Mouse (Mus musculus): ENCODE data around the gene Fignl1. TPM values are rescaled to one million over a fixed set of nuclear protein-coding genes. Genes with fewer than 3 reads are reported as not detected.

Gene Fignl1
- polyA plus RNA-seq, 1 experiment from 2014 or later: 45.5 TPM

- WGBS: under 1% methylated on average over 8 of the region's 8 CpGs
- Histone ChIP-seq H3K4me2 (ENCODE audit: low read depth, low read length) (peak overlapping the region; percentile 38; the same call in 1 of the 2 replicates), H3K27ac (replicated peaks; ENCODE audit: low read depth, low read length) (no peak overlapping the region), H3K4me3 (ENCODE audit: low read depth, low read length) (0 out of 2 replicates have a peak overlapping the region, but pooled peaks have one; percentile 15), H3K4me1 (ENCODE audit: control insufficient read depth, insufficient read depth, low read length) (no peaks in the 10 kb centered on the region), H3K9me3 (ENCODE audit: control insufficient read depth, low read length) (no peaks in the 10 kb centered on the region), H3K9ac (ENCODE audit: low read depth, low read length) (no peak overlapping the region), H3K36me3 (ENCODE audit: control insufficient read depth, insufficient read depth, low read length) (no peaks in the 10 kb centered on the region), H3K27me3 (replicated peaks; ENCODE audit: control insufficient read depth, insufficient read depth, low read length) (no peaks in the 10 kb centered on the region)
- DNase-seq (ENCODE audit: low spot score): peak; percentile 89
- ATAC-seq (ENCODE audit: low read depth): peak; percentile 95
Measured at GRCm38 (mm10) chr11:11788521-11788974, 20.2 kb downstream of the Fignl1 start.

GRCm38 (mm10) chr11:11785457-11785856 lies 23.3 kb downstream of the Fignl1 start:
- Histone ChIP-seq H3K27ac (replicated peaks; ENCODE audit: low read depth, low read length) (no peak overlapping the region), H3K9me3 (ENCODE audit: control insufficient read depth, low read length) (no peaks in the 10 kb centered on the region), H3K27me3 (replicated peaks; ENCODE audit: control insufficient read depth, insufficient read depth, low read length) (no peaks in the 10 kb centered on the region), H3K4me1 (ENCODE audit: control insufficient read depth, insufficient read depth, low read length) (no peaks in the 10 kb centered on the region), H3K4me3 (ENCODE audit: low read depth, low read length) (no peak overlapping the region), H3K9ac (ENCODE audit: low read depth, low read length) (no peak overlapping the region), H3K4me2 (ENCODE audit: low read depth, low read length) (no peak overlapping the region), H3K36me3 (ENCODE audit: control insufficient read depth, insufficient read depth, low read length) (no peaks in the 10 kb centered on the region)
- DNase-seq (ENCODE audit: low spot score): no peak
- WGBS: 63% methylated on average over 6 of the region's 6 CpGs
- ATAC-seq (ENCODE audit: low read depth): no peak

DNA sequence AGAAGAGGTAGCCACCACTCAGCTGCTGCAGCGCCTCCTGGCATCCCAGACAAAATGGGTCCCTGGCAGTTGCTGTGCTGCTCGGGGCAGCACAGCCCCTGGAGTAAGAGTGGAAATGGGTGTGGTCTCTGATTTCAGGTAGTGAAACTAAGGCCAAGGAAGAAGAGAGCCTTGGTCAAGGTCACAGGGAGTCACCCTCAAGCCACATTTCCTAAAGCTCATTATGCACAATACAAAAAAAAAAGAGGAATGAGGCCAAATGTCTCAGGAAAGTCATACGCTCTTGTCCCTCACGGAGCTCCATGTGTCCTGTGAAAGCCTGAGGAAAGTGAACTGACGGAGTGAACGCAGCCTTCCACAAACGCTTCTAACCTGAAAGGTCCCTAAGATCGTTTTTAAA lies 27.0 kb downstream of the Fignl1 start:
- Histone ChIP-seq H3K27me3 (replicated peaks; ENCODE audit: control insufficient read depth, insufficient read depth, low read length) (no peaks in the 10 kb centered on the region), H3K36me3 (ENCODE audit: control insufficient read depth, insufficient read depth, low read length) (no peaks in the 10 kb centered on the region), H3K9ac (ENCODE audit: low read depth, low read length) (no peak overlapping the region), H3K9me3 (ENCODE audit: control insufficient read depth, low read length) (no peaks in the 10 kb centered on the region), H3K4me2 (ENCODE audit: low read depth, low read length) (no peak overlapping the region), H3K27ac (replicated peaks; ENCODE audit: low read depth, low read length) (no peak overlapping the region), H3K4me1 (ENCODE audit: control insufficient read depth, insufficient read depth, low read length) (no peaks in the 10 kb centered on the region), H3K4me3 (ENCODE audit: low read depth, low read length) (no peak overlapping the region)
- ATAC-seq (ENCODE audit: low read depth) (no peak), DNase-seq (ENCODE audit: low spot score) (no peak)
- 81% methylated on average over 8 of the region's 8 CpGs for WGBS

DNA sequence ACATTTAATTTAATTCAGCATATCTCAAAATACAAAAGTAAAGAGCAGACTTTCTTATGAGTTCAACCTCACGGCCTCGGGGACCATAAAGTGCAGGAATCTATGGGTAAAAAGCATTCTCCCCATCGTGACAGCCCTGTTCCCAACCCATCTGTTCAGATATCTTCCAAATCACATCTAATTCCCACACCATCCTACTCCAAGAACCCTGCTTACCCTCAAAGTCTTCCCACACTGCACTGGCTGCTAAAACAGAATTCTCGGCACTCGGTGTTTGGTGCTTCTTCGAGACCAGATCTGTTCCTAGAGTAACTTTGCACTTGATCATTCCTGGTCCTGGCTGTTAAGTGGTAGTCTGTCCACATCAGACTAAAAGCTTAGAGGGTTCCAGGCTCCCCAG lies 30.4 kb downstream of the Fignl1 start:
- 93% methylated on average over 6 of the region's 6 CpGs for WGBS
- H3K9ac ChIP-seq (ENCODE audit: low read depth, low read length): no peak overlapping the region
- H3K4me3 ChIP-seq (ENCODE audit: low read depth, low read length): no peak overlapping the region
- no peak overlapping the region for H3K27ac ChIP-seq (replicated peaks; ENCODE audit: low read depth, low read length)
- H3K36me3 ChIP-seq (ENCODE audit: control insufficient read depth, insufficient read depth, low read length): no peaks in the 10 kb centered on the region
- DNase-seq (ENCODE audit: low spot score): no peak
- H3K4me1 ChIP-seq (ENCODE audit: control insufficient read depth, insufficient read depth, low read length): no peaks in the 10 kb centered on the region
- ATAC-seq (ENCODE audit: low read depth): no peak
- no peak overlapping the region for H3K4me2 ChIP-seq (ENCODE audit: low read depth, low read length)
- no peaks in the 10 kb centered on the region for H3K9me3 ChIP-seq (ENCODE audit: control insufficient read depth, low read length)
- H3K27me3 ChIP-seq (replicated peaks; ENCODE audit: control insufficient read depth, insufficient read depth, low read length): no peaks in the 10 kb centered on the region

DNA sequence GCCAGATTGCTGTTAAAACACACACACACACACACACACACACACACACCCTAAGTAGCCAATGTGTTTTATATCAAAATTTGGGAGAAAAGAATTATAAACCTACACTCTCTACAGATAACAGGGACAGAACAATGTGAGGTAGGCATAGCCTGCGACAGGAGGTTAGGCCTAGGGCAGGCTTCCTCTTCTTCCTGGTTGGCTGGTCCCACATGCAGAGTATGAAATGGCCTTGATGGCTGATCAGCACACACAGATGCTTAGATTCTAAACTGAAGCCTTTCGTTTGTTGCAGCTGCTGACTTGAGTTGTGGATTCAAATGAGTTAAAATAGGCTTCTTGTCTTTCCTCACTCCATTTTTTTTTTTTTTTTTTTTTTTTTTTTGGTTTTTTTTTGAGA lies 31.0 kb downstream of the Fignl1 start:
- no peak for DNase-seq (ENCODE audit: low spot score)
- no peaks in the 10 kb centered on the region for H3K9me3 ChIP-seq (ENCODE audit: control insufficient read depth, low read length)
- ATAC-seq (ENCODE audit: low read depth): no peak
- H3K27ac ChIP-seq (replicated peaks; ENCODE audit: low read depth, low read length): no peak overlapping the region
- no peak overlapping the region for H3K4me2 ChIP-seq (ENCODE audit: low read depth, low read length)
- H3K9ac ChIP-seq (ENCODE audit: low read depth, low read length): no peak overlapping the region
- no peaks in the 10 kb centered on the region for H3K36me3 ChIP-seq (ENCODE audit: control insufficient read depth, insufficient read depth, low read length)
- H3K27me3 ChIP-seq (replicated peaks; ENCODE audit: control insufficient read depth, insufficient read depth, low read length): no peaks in the 10 kb centered on the region
- H3K4me1 ChIP-seq (ENCODE audit: control insufficient read depth, insufficient read depth, low read length): no peaks in the 10 kb centered on the region
- WGBS: 92% methylated on average over 2 of the region's 2 CpGs
- no peak overlapping the region for H3K4me3 ChIP-seq (ENCODE audit: low read depth, low read length)

DNA sequence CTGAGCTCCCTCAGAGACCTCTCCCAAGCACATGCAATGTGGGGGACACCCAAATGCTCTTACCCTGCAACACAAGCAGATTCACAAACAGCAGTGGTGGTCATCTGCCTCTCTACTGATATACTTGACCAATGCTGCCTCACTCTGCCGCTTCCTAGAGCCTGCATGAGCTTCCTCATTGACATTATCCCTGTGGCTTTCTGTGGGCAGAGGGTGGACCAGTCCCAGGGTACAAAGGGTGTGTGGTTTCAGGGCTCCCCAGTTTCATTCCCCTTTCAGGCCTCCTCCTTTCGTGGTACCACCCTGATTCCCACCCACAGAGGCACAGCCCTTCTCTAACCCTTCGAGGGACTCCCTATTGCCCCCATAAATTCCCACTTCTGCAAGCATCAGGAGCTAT lies 31.5 kb downstream of the Fignl1 start:
- DNase-seq (ENCODE audit: low spot score) (no peak), ATAC-seq (ENCODE audit: low read depth) (no peak)
- Histone ChIP-seq H3K4me1 (ENCODE audit: control insufficient read depth, insufficient read depth, low read length) (no peaks in the 10 kb centered on the region), H3K27ac (replicated peaks; ENCODE audit: low read depth, low read length) (no peak overlapping the region), H3K4me2 (ENCODE audit: low read depth, low read length) (no peak overlapping the region), H3K9me3 (ENCODE audit: control insufficient read depth, low read length) (no peaks in the 10 kb centered on the region), H3K4me3 (ENCODE audit: low read depth, low read length) (no peak overlapping the region), H3K27me3 (replicated peaks; ENCODE audit: control insufficient read depth, insufficient read depth, low read length) (no peaks in the 10 kb centered on the region), H3K9ac (ENCODE audit: low read depth, low read length) (no peak overlapping the region), H3K36me3 (ENCODE audit: control insufficient read depth, insufficient read depth, low read length) (no peaks in the 10 kb centered on the region)
- 73% methylated on average over 3 of the region's 3 CpGs for WGBS

DNA sequence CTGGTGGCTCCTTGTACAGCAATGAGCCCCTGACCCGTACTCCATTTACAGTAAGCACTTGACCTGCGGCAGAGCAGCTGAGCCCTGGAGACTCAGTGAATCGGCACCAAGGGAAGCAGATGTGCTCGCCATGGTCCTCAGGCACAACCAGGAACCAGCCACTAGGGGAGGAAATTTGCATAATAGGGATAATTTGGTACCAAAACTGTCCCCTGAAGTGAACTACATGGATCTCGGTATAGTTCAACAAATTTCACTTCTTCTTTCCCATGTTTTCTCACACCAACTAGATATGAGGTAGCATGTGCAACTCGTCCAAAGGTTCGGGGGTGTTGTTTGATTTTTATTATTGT lies 32.0 kb downstream of the Fignl1 start:
- Histone ChIP-seq H3K27ac (replicated peaks; ENCODE audit: low read depth, low read length) (no peak overlapping the region), H3K9me3 (ENCODE audit: control insufficient read depth, low read length) (no peaks in the 10 kb centered on the region), H3K4me3 (ENCODE audit: low read depth, low read length) (no peak overlapping the region), H3K4me2 (ENCODE audit: low read depth, low read length) (no peak overlapping the region), H3K4me1 (ENCODE audit: control insufficient read depth, insufficient read depth, low read length) (no peaks in the 10 kb centered on the region), H3K36me3 (ENCODE audit: control insufficient read depth, insufficient read depth, low read length) (no peaks in the 10 kb centered on the region), H3K9ac (ENCODE audit: low read depth, low read length) (no peak overlapping the region), H3K27me3 (replicated peaks; ENCODE audit: control insufficient read depth, insufficient read depth, low read length) (no peaks in the 10 kb centered on the region)
- 77% methylated on average over 7 of the region's 7 CpGs for WGBS
- no peak for ATAC-seq (ENCODE audit: low read depth)
- DNase-seq (ENCODE audit: low spot score): no peak

DNA sequence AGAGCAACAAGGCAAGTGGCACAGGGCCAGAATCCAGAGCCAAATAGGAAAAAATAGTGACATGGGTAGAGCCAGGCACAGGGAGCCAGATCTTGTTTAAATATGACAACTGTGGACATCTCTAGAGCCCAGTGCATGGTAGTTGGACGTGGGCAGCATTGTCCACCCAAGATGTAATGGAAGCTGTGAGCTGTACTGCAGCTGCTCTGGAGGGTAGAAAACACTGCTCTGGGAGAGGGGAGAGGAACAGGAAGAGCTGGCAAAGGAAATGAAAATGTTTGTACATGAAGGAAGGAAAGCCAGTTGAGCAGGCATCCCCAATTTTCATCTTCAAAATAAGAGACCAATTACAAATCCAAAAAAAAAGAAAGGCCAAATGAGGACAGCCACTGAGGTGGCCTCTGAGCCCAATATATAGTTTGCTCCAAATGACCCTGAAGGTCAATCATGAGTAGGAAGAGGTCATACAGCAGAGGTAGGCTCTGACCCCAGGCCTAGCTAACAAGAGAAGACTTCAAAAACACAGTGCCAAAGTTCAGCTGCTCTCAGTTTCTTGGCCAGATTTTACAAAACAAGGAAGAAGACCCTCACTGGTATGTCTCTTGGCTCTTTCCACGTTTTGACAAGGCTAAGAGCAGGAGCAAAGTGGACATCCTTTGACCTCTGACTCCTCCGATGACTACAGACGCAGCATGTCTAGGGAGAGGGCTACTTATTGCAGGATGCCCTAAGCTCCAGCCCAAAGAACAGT lies 32.5 kb downstream of the Fignl1 start:
- Histone ChIP-seq H3K4me1 (ENCODE audit: control insufficient read depth, insufficient read depth, low read length) (no peaks in the 10 kb centered on the region), H3K4me3 (ENCODE audit: low read depth, low read length) (no peak overlapping the region), H3K27ac (replicated peaks; ENCODE audit: low read depth, low read length) (no peak overlapping the region), H3K27me3 (replicated peaks; ENCODE audit: control insufficient read depth, insufficient read depth, low read length) (no peaks in the 10 kb centered on the region), H3K9ac (ENCODE audit: low read depth, low read length) (no peak overlapping the region), H3K4me2 (ENCODE audit: low read depth, low read length) (no peak overlapping the region), H3K9me3 (ENCODE audit: control insufficient read depth, low read length) (no peaks in the 10 kb centered on the region), H3K36me3 (ENCODE audit: control insufficient read depth, insufficient read depth, low read length) (no peaks in the 10 kb centered on the region)
- DNase-seq (ENCODE audit: low spot score) (no peak), ATAC-seq (ENCODE audit: low read depth) (no peak)
- 58% methylated on average over 4 of the region's 4 CpGs for WGBS

DNA sequence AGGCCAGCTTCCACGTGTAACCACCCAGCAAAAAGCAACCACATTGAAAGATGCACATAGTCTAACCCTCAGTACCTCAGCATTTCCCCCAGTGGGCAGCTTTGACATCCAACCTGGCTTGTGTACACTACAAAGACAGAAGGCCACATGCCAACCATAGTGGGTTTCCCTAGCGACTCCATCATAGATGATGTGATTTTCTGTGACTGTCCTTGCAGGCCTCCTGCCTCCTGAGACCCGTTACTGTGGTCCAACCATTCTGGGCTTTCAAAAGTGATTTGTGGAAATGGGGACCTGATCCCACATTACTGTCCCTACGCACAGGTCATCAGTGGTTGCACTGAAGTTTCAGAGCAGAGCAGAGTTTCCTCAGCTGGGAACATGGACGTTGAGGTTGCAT lies 33.9 kb downstream of the Fignl1 start:
- H3K4me1 ChIP-seq (ENCODE audit: control insufficient read depth, insufficient read depth, low read length): no peaks in the 10 kb centered on the region
- H3K4me2 ChIP-seq (ENCODE audit: low read depth, low read length): no peak overlapping the region
- no peaks in the 10 kb centered on the region for H3K36me3 ChIP-seq (ENCODE audit: control insufficient read depth, insufficient read depth, low read length)
- no peaks in the 10 kb centered on the region for H3K9me3 ChIP-seq (ENCODE audit: control insufficient read depth, low read length)
- no peaks in the 10 kb centered on the region for H3K27me3 ChIP-seq (replicated peaks; ENCODE audit: control insufficient read depth, insufficient read depth, low read length)
- H3K4me3 ChIP-seq (ENCODE audit: low read depth, low read length): no peak overlapping the region
- no peak for DNase-seq (ENCODE audit: low spot score)
- 88% methylated on average over 5 of the region's 5 CpGs for WGBS
- H3K27ac ChIP-seq (replicated peaks; ENCODE audit: low read depth, low read length): no peak overlapping the region
- ATAC-seq (ENCODE audit: low read depth): no peak
- H3K9ac ChIP-seq (ENCODE audit: low read depth, low read length): no peak overlapping the region

Measured in embryonic facial prominence, embryonic 14.5 days (tissue).